Mouse (Mus musculus) small intestine, adult 2 months (tissue): Measurements from ENCODE around the gene Slco1c1.

Experiments used
- CTCF ChIP-seq: fragments of 200-500 bp; IDR thresholded peaks from 2 replicates; pipeline ENCODE4 v1.5.1; 2012; ENCODE audit warnings: low read depth, mild to moderate bottlenecking, control low read depth, inconsistent platforms, low read length, moderate library complexity, mixed read lengths; ENCODE audit not compliant: insufficient replicate concordance, insufficient read length; ENCODE audit errors: extremely low read depth
- POLR2A ChIP-seq: fragments of 200-500 bp; IDR thresholded peaks from 2 replicates; pipeline ENCODE4 v1.6.1; 2012; ENCODE audit warnings: low read depth, mild to moderate bottlenecking, control low read depth, inconsistent platforms, low read length, moderate library complexity

DNA sequence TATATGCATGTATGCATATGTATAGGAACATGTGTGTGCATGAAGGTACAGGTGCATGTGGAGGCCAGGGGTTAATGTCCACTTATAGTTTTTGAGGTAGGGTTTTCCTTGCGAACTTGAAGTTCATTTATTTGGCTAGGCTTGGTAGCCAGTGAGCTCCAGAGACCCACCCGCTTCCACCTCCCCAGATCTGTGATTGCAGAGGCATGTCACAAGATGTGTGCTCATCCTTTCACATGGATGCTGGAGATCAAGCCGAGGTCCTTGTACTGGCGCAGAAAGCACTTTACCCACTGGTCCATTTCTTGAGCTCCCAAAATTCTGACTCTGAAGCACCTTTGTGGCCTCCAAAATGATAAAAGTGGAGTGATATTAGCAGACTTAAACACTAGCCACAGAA is 29.3 kb upstream of the Slco1c1 start:
- TF ChIP-seq CTCF (no peak), POLR2A (no peak)
